Mouse (Mus musculus) ES-E14 (cell line): Measurements from ENCODE around the gene Zcchc9.

Experiments used
- CHD2 ChIP-seq: IDR thresholded peaks from 2 replicates; pipeline ENCODE4 v1.6.1; 2014; ENCODE audit warnings: mild to moderate bottlenecking, low read depth, low read length, inconsistent platforms
- HCFC1 ChIP-seq: IDR thresholded peaks from 2 replicates; pipeline ENCODE4 v1.6.1; 2012; ENCODE audit warnings: low read length, inconsistent platforms, borderline replicate concordance; ENCODE audit not compliant: insufficient read depth
- MAFK ChIP-seq: IDR thresholded peaks from 2 replicates; pipeline ENCODE4 v1.6.1; 2014; ENCODE audit warnings: mild to moderate bottlenecking, low read depth, low read length, inconsistent platforms; ENCODE audit not compliant: insufficient read depth
- ZNF384 ChIP-seq: IDR thresholded peaks from 2 replicates; pipeline ENCODE4 v1.6.1; 2012; ENCODE audit warnings: low read depth, low read length, inconsistent platforms

DNA sequence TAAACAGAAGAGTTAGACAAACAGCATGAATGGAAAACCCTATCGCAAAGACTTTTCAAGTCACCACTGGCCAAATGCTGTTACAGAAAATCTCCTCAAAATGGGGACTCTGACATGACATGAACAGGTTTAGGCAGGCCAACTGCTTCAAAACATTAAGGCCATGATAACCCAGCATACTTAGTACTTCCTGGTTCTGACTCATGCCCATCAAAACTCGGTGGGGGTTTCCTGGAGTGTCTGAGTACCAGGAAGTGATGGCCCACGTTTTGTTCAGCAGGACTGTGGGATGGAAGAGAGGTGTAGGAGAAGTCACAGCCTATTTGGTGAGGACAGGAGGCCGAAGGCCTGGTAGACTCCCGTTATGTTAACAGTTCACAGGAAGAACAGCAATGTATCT is 5.8 kb downstream of the Zcchc9 start:
- no peak for TF ChIP-seq CHD2
- TF ChIP-seq HCFC1, result no peak
- TF ChIP-seq MAFK, result no peak
- TF ChIP-seq ZNF384, result no peak
